Mouse (Mus musculus) liver, embryonic 14.5 days (tissue): ENCODE results near the gene Serpina9. TPM values are rescaled to one million over a fixed set of nuclear protein-coding genes. Genes with fewer than 3 reads are reported as not detected.

Experiments used
- ATAC-seq: fragments of 200-750 bp; cut with Nextera tagmentation; 2 replicates; pipeline ENCODE4 v1.8.0; 2017; ENCODE audit warnings: moderate number of reproducible peaks, mild to moderate bottlenecking, moderate library complexity; ENCODE audit not compliant: insufficient read depth
- DNase-seq, 3 experiments: peaks; one replicate each; pipeline ENCODE4 v3.0.0-alpha.2; 2012 to 2013; ENCODE audit warnings: low read depth in 3 of 3, low spot score in 3 of 3
- H3K27ac ChIP-seq: fragments of 300-500 bp; sonication (generic); 2 replicates; pipeline ENCODE4 v1.5.1; 2014; ENCODE audit warnings: moderate library complexity, mild to moderate bottlenecking, control low read depth, inconsistent platforms
- H3K27me3 ChIP-seq: fragments of 300-500 bp; sonication (generic); 2 replicates; pipeline ENCODE4 v1.6.1; 2014; ENCODE audit warnings: mild to moderate bottlenecking, low read length, moderate library complexity; ENCODE audit not compliant: control insufficient read depth, insufficient read depth
- H3K36me3 ChIP-seq: fragments of 300-500 bp; sonication (generic); replicated peaks from 2 replicates; pipeline ENCODE4 v1.6.1; 2014; ENCODE audit warnings: low read depth; ENCODE audit not compliant: control insufficient read depth, insufficient read depth
- H3K4me1 ChIP-seq, 2 experiments: fragments of 200-500 bp in 1 of 2; fragments of 300-500 bp in 1 of 2; sonication (generic) in 1 of 2; replicated peaks; 2 replicates each; pipeline ENCODE4 v1.6.1; 2012 to 2014; ENCODE audit warnings: antibody characterized with exemption in 1 of 2, inconsistent platforms in 1 of 2, low read length in 1 of 2; ENCODE audit not compliant: control insufficient read depth in 2 of 2, insufficient read depth in 2 of 2
- H3K4me2 ChIP-seq: fragments of 300-500 bp; sonication (generic); 2 replicates; pipeline ENCODE4 v1.6.1; 2014; ENCODE audit warnings: low read depth, mild to moderate bottlenecking, control low read depth, moderate library complexity
- H3K4me3 ChIP-seq, 2 experiments: fragments of 200-500 bp in 1 of 2; fragments of 300-500 bp in 1 of 2; sonication (generic) in 1 of 2; 2 replicates each; pipeline ENCODE4 v1.5.1; 2012 to 2014; ENCODE audit warnings: low read depth in 2 of 2, low read length in 2 of 2, mild to moderate bottlenecking in 2 of 2, control low read depth in 1 of 2, inconsistent platforms in 1 of 2, moderate library complexity in 1 of 2; ENCODE audit not compliant: insufficient read depth in 1 of 2
- H3K9ac ChIP-seq: fragments of 300-500 bp; sonication (generic); replicated peaks from 2 replicates; pipeline ENCODE4 v1.6.1; 2014; ENCODE audit warnings: mild to moderate bottlenecking, control low read depth, moderate library complexity
- H3K9me3 ChIP-seq: fragments of 300-500 bp; sonication (generic); 2 replicates; pipeline ENCODE4 v1.6.1; 2016; ENCODE audit warnings: low read length, mixed read lengths; ENCODE audit not compliant: control insufficient read depth
- CTCF ChIP-seq: IDR thresholded peaks from 2 replicates; pipeline ENCODE4 v1.5.1; 2016; ENCODE audit warnings: antibody characterized with exemption, low read depth, control low read depth
- EP300 ChIP-seq: IDR thresholded peaks from 2 replicates; pipeline ENCODE4 v1.6.1; 2016; ENCODE audit warnings: antibody characterized with exemption, low read depth
- WGBS: fragments of 180-500 bp; shearing (Covaris S2); extraction: QIAGEN DNeasy Blood & Tissue Kit; methylation state at CpG from one replicate; pipeline ENCODE4 v1.1.7; 2014; ENCODE audit not compliant: insufficient replicate concordance; 5-methylcytosine and 5-hydroxymethylcytosine counted together
- polyA plus RNA-seq, 2 experiments: library from polyadenylated mRNA; depleted of rRNA in 1 of 2; stranded (reverse) in 1 of 2; unstranded in 1 of 2; fragments of >200 nt; fragmentation: Nextera tagmentation in 1 of 2; extraction: Ambion mirVana in 1 of 2; gene quantifications; 2 replicates each; pipeline versions ENCODE4 v1.2.1 to v1.2.3; 2012 to 2014

Gene Serpina9
- polyA plus RNA-seq, 2 experiments, result not detected

- H3K4me3 ChIP-seq, result no peak overlapping the region
- no peaks in the 10 kb centered on the region for H3K4me1 ChIP-seq
- H3K27me3 ChIP-seq, result no peaks in the 10 kb centered on the region
- ATAC-seq (no peak), DNase-seq (no peak)
- 54% methylated on average over 8 of the region's 8 CpGs for WGBS
- TF ChIP-seq CTCF, result no peak
- TF ChIP-seq EP300, result no peak
- H3K4me2 ChIP-seq, result no peak overlapping the region
- H3K9me3 ChIP-seq, result no peaks in the 10 kb centered on the region
- no peak overlapping the region for H3K9ac ChIP-seq
- no peaks in the 10 kb centered on the region for H3K36me3 ChIP-seq
- no peak overlapping the region for H3K27ac ChIP-seq
Measured at GRCm38 (mm10) chr12:104055755-104056154, 42.2 kb upstream of the Serpina9 start.

- ATAC-seq (no peak), DNase-seq (no peak)
- TF ChIP-seq CTCF, result no peak
- TF ChIP-seq EP300, result no peak
- H3K27ac ChIP-seq, result no peak overlapping the region
- no peaks in the 10 kb centered on the region for H3K36me3 ChIP-seq
- H3K4me2 ChIP-seq, result no peak overlapping the region
- WGBS, result 21% methylated on average over 1 of the region's 1 CpGs
- no peaks in the 10 kb centered on the region for H3K4me1 ChIP-seq
- H3K4me3 ChIP-seq, result no peak overlapping the region
- no peaks in the 10 kb centered on the region for H3K27me3 ChIP-seq
- H3K9ac ChIP-seq, result no peak overlapping the region
- H3K9me3 ChIP-seq, result no peaks in the 10 kb centered on the region
Measured at GRCm38 (mm10) chr12:104053995-104054394, 40.4 kb upstream of the Serpina9 start.

GRCm38 (mm10) chr12:104045713-104046112 lies 32.2 kb upstream of the Serpina9 start:
- ATAC-seq, result no peak
- TF ChIP-seq CTCF, result no peak
- no peak for TF ChIP-seq EP300

GRCm38 (mm10) chr12:104044343-104044742 lies 30.8 kb upstream of the Serpina9 start, which contains the start of gene Serpina12:
TSS of gene Serpina12 (minus strand) at chr12:104044443.
- Histone ChIP-seq H3K4me3 (no peak within 1 kb of the TSS), H3K4me2 (no peak within 1 kb of the TSS), H3K4me1 (peaks cover 0 to 5% of the 10 kb centered on the region in 2 experiments; a peak in 2 of 4 replicates), H3K9ac (no peak within 1 kb of the TSS), H3K27ac (no peak within 1 kb of the TSS), H3K36me3 (no peaks in the 10 kb centered on the region), H3K27me3 (no peaks in the 10 kb centered on the region), H3K9me3 (no peaks in the 10 kb centered on the region)
- no peak for DNase-seq
- TF ChIP-seq EP300 (no peak), CTCF (no peak)
- no peak for ATAC-seq
- WGBS, result 66% methylated on average over 7 of the region's 7 CpGs

More at GRCm38 (mm10) chr12:104045713-104046112, 32.2 kb upstream of the Serpina9 start:
- Histone ChIP-seq H3K27ac (no peak overlapping the region), H3K27me3 (no peaks in the 10 kb centered on the region), H3K9me3 (no peaks in the 10 kb centered on the region), H3K36me3 (no peaks in the 10 kb centered on the region), H3K4me3 (no peak overlapping the region), H3K9ac (no peak overlapping the region), H3K4me1 (peaks cover 0 to 5% of the 10 kb centered on the region in 2 experiments; a peak in 2 of 4 replicates), H3K4me2 (no peak overlapping the region)
- WGBS, result 64% methylated on average over 8 of the region's 8 CpGs
- DNase-seq, result no peak

- H3K4me2 ChIP-seq, result no peak overlapping the region
- no peak overlapping the region for H3K9ac ChIP-seq
- H3K9me3 ChIP-seq, result no peaks in the 10 kb centered on the region
- no peak overlapping the region for H3K4me3 ChIP-seq
- WGBS, result 51% methylated on average over 2 of the region's 2 CpGs
- no peak for DNase-seq
- no peak overlapping the region for H3K27ac ChIP-seq
- no peak for ATAC-seq
- no peaks in the 10 kb centered on the region for H3K27me3 ChIP-seq
- TF ChIP-seq CTCF (no peak), EP300 (no peak)
- no peaks in the 10 kb centered on the region for H3K36me3 ChIP-seq
- peaks cover 0 to 5% of the 10 kb centered on the region in 2 experiments; a peak in 2 of 4 replicates for H3K4me1 ChIP-seq
Measured at GRCm38 (mm10) chr12:104042753-104043152, 29.2 kb upstream of the Serpina9 start.
